Mouse (Mus musculus) heart, postnatal 4 days (tissue): ENCODE data around the gene Ube3b. TPM values are rescaled to one million over a fixed set of nuclear protein-coding genes. Genes with fewer than 3 reads are reported as not detected.
A peak's percentile ranks its signal among the peaks of the same experiment; 100 is the strongest.

Experiments used
- DNase-seq: peaks from one replicate; pipeline ENCODE4 v3.0.0; 2021
- total RNA-seq, 2 experiments: library from RNA; stranded (reverse); gene quantifications; 2 replicates each; pipeline ENCODE4 v1.2.3; 2021

Ube3b gene
- total RNA-seq, 2 experiments from 2014 or later: 74.3 to 76.3 TPM

DNA sequence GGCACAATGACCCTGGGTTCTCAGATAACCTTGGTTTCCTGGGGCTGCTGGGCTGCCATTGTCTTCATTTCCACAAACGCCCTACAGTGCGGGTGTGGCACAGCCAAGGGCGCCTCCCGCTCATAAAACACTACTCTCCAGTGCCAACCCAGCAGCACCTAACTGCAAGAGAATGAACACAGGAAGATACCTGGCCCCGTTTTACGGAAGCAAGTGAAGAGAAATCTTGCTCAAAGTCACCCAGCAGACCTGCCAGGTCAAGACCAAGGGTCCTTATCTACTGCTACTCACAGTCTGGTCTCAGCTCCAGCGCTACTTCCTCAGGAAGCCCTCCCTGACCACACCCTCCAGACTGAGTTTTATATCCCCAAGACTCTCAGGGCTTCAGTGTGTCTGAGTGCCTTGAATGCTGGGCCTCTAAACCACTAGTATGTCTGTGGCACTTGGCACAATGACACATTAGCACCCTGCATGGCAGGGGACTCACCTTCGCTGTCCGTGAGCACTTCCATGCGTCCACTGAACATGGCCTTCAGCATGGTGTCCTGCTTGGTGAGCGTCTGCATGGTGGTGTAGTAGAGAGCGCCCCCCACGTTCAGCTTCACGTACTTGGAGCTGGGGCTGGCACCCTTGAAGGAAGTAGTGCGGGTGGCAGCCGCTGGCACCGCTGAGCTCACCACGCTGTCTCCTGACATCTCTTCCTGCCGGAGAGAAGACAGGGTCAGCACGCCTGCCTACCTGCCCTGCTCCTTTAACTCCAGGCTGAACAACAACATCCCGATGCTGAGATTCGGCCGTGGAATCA, 5.8 kb upstream of the Ube3b start:
- peak; percentile 25 for DNase-seq

DNA sequence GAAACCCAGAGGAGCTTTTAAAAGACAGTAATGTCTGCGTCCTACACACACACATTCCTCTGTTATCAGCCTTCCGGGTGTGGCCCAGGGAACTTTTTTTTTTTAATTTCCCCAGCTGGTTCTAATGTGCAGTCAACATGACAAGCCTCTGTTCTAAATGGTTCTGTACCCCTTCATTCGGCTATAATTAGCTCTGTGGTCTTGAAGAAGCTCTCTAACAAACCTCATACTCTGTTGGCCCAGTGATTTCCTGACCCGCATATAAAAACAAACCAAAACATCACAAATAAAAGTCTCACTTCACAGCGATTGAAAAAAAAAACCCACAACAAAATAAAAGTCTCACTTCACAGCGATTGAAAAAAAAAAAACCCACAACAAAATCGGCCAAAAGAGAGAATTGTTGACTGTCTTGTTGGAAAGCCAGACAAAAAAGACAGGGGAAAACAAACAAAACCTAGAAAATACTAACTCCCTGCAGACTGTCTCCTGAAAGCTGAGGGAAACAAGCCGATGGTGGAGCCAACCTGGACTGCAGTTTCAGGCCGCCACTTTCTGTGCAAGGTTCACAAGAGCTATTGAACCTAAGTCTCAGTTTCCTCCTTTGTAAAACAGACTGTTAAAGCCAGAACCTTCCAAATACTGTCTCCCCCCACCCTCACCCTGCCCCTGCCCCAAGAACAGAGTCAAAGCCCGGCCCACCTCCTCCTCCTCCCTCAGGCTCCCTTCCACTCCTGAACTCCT, 2.1 kb upstream of the Ube3b start:
- no peak for DNase-seq

DNA sequence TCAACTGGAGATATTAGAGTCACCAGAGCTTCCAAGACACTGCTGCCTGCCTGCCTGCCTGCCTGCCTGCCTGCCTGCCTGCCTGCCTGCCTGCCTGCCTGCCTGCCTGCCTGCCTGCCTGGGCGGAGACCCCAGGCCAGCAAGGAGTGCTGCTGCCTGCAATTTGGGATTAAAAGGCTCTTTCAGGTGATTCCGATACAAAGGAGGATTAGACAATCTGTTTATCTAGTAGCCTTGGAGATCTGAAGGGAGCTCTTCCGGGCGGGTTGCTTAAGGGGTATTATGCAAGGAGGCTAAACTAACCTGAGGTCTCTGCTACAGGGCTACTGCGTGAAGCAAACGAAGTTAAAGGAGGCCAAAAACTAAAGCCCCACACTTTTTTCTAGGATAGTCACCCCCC, 1.5 kb upstream of the Ube3b start:
- DNase-seq: no peak

DNA sequence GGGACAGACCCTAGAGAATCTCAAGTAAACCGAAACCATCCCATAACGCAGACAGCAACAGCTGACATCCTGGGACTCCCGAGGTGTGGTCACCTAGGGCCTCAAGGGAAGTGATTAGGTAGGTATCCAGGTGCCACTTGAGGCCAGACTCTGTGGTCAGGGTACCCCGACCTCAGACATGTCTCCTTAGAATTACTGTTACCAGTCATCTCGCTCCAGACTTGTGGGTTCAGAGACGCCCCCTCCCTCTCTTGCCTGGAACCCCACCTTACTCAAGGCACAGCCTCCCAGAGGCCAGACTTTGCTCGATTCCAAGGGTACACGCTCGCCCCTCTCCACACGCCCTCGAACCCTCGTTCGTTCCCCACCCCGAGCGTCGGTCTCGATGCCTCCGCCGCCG, 644 bp upstream of the Ube3b start:
- no peak for DNase-seq

DNA sequence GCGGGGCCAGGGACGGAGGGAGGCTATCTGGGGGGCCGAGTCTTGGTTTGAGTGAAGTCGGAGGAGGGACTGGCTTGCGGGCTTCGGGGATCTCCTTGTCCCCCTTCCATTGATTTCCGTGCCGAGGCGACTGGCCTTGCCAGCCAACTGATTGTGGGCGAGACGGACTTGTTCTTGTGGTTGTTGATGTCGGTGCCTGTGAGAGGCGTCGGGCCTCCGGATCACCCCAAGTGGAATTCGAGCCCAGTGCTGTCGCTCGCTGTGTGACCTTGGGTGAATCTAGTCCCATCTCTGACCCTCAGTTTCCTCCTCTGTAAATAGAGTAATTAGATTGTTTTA, 575 bp downstream of the Ube3b start:
- DNase-seq: no peak

DNA sequence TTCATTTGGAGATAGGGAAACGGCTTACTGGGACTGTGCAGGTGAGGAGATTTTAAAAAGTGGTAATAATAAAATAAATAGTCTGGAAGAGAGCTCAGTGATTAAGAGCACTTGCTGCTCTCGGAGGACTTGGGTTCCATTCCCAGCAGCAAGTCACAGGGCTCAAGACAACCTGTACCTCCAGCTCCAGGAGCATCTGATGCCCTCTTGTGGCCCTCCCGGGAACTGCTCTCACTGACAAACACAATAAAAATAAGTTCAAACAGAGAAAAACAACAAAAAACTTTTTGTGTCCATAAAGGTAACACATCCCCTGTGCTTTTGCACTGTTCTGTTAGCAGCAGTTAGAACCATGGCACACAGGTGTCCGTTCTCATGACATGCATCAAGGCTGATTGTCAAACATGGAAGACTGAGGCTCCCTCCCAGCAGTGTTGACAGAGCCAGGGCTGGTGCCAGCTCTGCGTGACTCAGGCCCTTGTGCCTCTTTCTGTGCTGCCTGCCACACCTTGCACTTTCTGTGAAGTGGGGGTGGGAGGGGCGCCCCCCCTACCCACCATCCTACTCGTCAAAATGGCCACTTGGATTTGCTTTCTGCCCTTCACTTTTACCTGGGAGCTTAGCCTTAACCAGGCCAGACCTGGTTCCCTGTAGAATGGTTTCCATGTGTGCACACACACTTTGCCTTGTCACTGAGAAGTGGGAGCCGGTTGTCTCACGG, 2.9 kb downstream of the Ube3b start:
- DNase-seq: peak; percentile 66

DNA sequence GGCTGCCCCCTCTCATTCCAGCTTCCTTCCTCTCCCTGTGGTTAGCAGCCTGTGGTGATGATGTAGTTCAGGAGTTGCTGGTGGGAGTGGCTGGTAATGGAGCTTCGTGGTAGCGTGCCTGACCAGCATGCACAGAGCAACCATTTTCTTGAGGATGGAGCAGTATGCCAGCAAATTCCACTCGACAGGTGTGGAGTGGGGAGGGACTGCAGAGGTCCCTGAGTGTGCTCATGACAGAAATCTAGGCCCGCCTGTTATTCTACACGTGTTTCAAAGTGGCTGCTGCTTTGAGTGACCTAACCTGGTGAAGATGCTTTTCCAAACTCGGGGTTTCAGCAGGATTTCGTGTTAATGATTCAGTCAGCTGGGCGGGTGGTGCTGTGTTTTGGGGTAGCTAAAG, 4.0 kb downstream of the Ube3b start:
- no peak for DNase-seq

DNA sequence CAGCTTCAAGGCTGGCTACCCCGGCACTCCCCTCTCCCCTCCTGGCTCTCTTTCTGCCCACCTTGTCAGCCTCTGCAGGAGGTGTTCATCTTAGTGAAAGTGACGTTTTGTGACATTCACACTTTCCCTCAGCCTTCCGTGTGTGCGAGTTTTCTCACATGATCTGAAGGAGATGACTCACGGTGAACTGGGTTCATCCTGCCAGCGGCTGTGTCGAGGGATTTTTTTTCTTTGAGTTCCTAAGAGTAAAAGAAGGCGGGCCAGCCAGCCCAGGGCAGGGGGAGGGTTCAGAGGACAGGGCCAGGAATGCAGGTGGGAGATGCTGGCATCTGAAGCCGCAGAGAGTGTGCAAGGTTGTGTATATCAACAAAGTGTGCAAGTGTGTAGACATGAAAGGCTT, 12.8 kb downstream of the Ube3b start:
- DNase-seq: no peak

DNA sequence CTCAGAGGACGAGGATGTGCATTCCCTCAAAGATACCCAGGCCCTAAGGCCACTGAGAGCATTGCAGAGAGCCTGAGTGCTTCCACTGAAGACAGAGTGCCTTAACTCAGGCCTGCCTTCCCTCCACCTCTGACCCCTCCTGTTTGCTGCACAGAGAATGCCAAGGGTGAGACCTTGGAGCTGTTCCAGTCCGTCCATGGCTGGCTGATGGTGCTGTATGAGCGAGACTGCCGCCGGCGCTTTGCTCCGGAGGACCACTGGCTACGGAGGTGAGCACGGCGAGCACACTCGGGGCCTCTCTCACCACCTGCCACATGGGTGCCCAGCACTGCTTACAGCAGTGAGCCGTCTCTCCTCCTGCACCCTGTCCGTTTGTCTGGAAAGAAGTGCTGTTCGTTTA, 26.2 kb downstream of the Ube3b start:
- no peak for DNase-seq

DNA sequence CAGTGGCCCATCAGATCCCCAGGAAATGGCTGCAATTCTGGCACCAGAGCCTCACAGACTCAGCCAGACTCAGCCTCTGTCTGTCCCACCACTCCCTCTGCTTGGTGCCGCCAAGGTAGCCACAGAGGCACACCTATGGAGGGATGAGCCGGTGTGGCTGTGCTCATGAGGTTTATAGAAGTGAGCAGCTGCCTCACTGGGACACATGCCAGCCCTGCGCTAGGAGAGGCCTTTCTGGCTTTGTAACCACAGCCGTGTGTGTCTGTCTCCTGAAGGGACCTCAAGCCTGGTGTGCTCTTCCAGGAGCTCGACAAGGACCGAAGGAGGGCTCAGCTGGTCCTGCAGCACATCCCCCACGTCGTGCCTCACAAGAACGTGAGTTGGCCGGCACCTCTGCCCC, 26.9 kb downstream of the Ube3b start:
- DNase-seq: no peak

DNA sequence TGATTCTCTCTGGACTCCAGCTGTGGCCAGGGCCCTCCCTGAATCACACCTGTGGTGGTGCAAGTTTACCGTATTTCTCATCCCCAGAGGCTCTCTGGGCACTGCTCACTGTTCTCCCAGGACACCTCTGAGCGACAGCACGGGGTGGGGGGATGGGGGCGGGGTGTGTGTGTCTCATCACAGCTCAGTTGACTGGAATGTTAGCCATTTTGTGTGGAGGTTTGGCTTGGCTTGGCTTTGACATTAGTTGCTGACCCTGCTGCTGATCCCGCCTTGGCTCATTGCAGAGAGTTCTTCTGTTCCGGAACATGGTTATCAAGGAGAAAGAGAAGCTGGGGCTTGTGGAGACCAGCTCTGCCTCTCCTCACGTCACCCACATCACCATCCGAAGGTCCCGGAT, 27.4 kb downstream of the Ube3b start:
- DNase-seq: no peak

DNA sequence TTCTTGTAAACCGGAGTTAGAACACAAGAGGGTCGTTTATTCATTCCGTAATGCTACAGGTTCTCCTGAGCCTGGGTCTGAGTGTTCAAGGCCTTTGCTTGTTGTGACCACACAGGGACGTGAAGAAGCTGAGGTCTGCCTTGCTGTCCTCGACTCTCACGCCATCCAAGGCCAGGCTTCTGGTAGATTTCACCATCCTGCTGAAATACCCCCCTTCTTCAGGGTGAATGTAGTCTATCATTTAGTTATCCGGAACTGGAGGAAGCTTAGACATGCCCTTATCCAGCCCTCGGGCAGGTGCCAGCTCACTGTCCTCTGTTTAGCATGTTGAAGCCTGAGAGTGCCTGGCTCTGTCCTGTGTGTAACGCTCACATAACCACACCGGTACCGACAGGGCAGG, 28.4 kb downstream of the Ube3b start:
- DNase-seq: no peak

DNA sequence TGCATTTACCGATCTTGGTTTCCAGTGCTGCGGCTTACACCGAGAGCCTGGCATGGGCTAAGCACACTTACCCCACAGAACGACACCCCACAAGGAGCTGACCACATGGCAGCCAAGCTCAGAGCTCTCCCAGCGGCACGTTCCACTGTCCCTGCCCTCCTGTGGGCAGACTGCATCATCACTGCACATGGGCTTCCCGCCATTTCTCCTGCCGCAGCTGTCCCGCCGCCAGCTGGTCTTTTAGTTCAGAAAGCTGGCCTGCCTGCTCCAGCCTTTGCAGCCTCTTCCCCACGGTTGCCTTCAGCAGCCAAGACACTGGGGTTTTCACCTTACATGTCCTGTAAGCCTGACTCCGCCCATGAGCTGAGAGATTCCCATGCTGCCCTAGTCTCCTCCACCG, 30.0 kb downstream of the Ube3b start:
- DNase-seq: no peak

DNA sequence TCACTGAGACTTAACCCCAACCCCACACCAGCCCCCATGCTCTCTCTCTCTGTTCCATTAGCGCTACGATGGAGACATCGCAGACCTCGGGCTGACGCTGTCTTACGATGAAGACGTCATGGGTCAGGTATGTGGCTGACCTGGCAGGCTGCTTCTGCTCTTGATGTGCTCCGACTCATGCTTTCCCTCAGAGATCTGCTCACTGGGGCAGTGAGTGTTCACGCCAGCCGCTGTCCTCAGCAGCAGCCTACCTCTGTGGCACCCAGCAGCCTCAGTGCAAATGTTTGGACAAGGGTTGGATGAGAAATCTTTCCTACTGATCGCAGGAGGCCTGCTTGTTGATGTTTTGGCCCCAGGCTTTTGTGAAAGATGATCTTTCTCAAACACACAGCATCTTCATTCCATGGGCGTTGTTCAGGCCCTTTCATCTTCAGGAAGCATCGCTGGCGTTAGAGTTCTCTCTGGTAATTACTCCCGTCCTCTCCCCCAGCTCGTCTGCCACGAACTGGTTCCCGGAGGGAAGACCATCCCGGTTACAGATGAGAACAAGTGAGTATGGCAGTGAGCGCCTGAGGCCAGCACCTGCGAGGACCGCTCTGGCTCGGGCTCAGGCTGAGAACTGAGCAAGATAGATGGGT, 32.1 kb downstream of the Ube3b start:
- DNase-seq: no peak

DNA sequence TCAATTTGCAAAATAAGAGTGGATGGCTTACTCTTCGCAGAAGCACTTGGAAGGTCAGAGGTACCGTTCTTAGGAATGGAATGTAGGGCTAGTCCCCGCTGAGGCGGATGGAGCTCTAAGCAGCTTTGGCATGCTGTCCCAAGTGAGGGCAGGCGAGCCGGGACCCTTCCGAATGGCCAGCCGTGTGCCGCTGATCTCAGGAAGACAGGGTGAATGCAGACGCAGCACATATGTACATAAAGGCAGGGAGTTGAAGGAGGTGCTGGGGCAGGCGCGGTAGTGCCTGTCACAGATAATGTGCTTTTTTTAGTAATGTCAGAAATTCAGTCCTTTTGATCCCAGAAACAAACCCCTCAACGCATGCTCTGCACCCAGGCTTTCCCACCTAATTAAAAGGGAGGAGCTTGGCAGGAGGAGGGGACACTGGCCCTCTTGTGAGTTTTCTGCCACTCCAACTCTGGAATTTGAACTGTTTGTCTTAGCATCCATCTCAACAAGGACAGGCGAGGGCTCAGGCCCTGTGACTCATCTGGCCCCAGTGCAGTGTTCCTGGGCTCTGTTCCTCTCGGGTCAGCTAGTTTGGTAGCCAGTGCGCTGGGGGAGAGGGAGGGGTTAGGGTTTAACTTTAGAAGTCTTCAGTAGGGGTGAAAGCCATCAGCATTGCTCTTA, 32.8 kb downstream of the Ube3b start:
- no peak for DNase-seq

DNA sequence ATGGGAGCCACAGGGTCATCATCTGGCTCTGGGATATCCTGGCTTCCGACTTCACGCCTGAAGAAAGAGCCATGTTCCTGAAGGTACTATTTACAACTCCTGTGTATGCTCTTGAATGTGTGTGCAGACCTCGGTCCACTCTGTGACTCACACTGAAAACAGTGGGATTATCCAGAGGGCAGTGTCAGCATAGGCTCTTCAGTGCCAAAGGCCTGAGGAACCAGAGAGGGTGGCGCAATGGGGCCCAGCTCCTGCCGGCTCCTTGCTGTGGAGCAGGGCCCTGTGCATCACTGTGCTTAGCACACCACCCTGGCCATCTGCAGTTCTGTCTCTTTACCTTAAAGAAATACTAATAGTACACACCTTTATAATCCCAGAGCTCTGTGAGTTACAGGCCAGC, 35.2 kb downstream of the Ube3b start:
- DNase-seq: no peak

DNA sequence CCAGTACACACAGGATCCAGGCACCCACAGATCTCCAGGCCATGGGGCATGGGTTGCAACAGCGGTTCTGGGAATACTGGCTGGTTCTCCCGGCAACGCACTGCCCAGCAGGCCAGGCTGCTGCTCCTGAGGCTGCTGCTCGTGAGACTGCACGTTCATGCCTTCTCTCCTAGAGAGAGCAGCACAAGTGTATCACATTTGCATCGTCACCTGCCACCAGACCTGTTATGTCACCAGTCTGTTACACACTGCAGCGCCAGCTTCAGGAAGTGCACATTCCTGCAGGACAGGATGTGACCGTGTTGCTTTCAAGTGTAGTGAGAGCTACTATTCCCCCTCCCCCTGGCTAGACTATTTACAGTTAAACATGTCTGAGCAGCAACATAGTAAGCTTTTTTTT, 36.4 kb downstream of the Ube3b start:
- DNase-seq: no peak

DNA sequence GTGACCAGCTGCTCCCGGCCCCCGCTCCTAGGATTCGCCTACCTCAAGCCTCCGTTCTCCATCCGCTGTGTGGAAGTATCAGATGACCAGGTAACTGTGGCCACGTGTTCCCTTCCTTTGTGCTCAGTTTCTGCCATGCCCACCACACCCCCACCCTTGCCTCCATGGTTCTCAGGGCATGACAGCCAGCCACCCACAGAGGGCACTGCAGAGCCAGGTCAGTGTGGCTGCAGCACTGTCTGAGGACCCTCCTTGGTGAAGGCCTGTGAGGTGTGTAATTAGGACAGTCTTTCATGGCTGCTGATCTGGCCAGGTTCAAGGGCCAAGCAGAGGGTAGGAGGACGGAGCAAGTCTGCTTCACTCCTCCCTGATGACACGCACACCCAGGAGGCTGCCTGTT, 38.1 kb downstream of the Ube3b start:
- DNase-seq: peak; percentile 39

DNA sequence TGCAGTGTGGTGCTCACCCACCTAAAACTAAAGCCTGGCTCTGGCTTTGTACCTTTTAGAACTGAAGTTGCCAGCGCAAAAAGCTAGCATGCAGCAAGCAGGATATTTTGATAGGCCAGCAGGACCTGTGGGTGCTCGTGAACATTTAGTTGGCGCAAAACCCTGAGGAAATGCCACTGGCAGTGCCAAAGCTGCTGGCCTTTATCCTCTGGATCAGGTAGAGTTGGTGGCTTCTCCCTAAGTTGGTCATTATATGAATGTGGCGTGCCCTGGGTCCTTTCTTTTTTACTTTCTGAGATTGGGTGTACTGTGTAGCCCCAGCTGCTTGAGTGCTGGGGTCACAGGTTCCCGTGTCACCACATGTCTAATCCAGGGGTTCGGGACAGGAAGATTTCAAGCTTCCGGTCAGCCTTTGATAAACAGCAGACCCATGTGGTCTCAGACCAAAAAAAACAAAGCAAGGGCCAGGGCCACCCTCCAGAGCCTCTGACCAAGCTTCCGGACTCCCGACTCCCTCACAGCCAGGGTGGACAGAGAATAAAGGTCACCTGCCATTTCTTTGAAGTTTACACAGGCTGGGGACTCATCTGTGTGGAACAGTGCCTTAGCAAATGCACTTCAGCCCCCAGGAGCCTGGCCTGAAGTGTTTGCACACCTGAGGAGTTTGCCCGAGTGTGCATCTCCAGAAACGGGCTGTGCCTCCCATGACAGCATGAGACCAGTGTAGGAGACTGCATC, 41.3 kb downstream of the Ube3b start:
- DNase-seq: no peak

DNA sequence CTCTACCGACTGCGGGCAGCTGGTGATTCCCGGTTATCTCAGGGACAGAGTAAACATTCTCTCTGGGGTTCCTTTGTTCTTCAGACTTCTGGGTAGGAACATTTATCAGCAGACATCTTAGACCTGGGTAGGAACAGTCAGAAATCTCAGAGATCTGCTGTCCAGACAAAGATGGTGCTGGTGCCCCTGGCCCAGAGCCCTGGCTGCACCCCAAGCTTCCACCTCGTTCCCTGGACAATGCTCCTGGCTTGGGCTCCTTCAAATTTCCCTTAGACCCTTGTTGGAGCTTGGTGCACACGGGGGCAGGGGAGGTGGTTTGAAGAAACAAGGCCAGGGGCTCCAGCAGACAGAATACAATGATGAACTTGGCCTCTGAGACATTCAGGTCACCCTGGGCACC, 42.2 kb downstream of the Ube3b start:
- no peak for DNase-seq

DNA sequence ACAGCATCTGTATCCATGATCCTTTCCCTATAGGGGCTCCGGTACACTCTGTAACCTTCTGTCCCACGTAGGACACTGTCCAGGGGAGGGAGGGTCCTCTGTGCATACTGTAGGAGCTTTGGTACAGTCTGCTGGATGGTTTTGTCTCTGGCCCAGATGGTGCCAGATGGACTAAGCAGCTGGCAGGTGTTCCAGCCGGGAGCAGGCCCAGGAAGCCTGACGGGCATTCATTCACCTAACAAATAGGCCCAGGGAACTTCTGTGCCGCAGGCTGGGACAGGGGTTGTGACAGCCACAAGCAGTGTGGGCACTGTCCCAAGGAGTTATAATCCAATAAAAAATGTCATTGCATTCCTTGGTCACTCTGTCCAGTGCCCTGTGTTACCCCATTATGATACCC, 43.6 kb downstream of the Ube3b start:
- no peak for DNase-seq

DNA sequence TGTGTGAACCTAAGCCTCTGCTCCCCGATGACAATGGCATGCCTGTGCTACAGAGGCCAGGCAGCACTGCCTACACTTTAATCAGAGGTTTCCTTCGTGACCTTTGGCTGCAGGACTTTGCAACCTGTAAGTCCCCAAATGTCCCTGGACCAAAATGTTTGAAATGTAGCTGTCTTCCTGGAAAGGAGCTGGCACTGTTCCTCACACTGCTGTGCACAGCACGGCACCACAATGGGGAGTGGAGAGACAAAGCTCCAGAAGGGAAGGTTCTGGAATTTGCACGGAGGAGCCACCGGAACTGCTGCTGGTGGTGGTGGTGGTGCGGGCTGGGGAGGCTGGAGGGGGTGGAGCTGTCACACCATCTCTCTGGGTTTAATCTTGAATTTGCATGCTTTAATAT, 46.3 kb downstream of the Ube3b start:
- no peak for DNase-seq
